Mouse (Mus musculus) activated CD4-positive, CD25-positive, alpha-beta regulatory T cell, adult 4 months (primary cell): ENCODE measurements around the gene Fam222b. TPM values are rescaled to one million over a fixed set of nuclear protein-coding genes. Genes with fewer than 3 reads are reported as not detected.

Experiments
- ATAC-seq: one replicate; pipeline ENCODE4 v1.8.0; 2017
- polyA plus RNA-seq, 2 experiments: library from polyadenylated mRNA; unstranded; fragments of 100-300 nt; shearing (Covaris generic); gene quantifications; one replicate each; pipeline ENCODE4 v1.2.1; 2017

Fam222b gene
- polyA plus RNA-seq, 2 experiments from 2014 or later = 12.0 to 15.8 TPM

- no peak for ATAC-seq
Observed at GRCm38 (mm10) chr11:78136132-78136531, 41.7 kb downstream of the Fam222b start.

GRCm38 (mm10) chr11:78137584-78137983 lies 43.1 kb downstream of the Fam222b start:
- ATAC-seq = no peak

GRCm38 (mm10) chr11:78138023-78138422 lies 43.6 kb downstream of the Fam222b start:
- ATAC-seq = no peak

GRCm38 (mm10) chr11:78140665-78141064 lies 46.2 kb downstream of the Fam222b start:
- no peak for ATAC-seq

- ATAC-seq = no peak
Observed at GRCm38 (mm10) chr11:78143520-78143919, 49.1 kb downstream of the Fam222b start.

GRCm38 (mm10) chr11:78146168-78146567 lies 51.7 kb downstream of the Fam222b start:
- ATAC-seq = no peak

GRCm38 (mm10) chr11:78146707-78147543 lies 52.5 kb downstream of the Fam222b start:
- no peak for ATAC-seq

GRCm38 (mm10) chr11:78151161-78151560 lies 56.7 kb downstream of the Fam222b start:
- ATAC-seq = no peak

GRCm38 (mm10) chr11:78152299-78153231 lies 58.1 kb downstream of the Fam222b start:
- no peak for ATAC-seq

- no peak for ATAC-seq
Observed at GRCm38 (mm10) chr11:78153778-78154177, 59.3 kb downstream of the Fam222b start.

GRCm38 (mm10) chr11:78155674-78156073 lies 61.2 kb downstream of the Fam222b start:
- ATAC-seq = no peak

GRCm38 (mm10) chr11:78156156-78156699 lies 61.8 kb downstream of the Fam222b start:
- ATAC-seq = no peak

GRCm38 (mm10) chr11:78159096-78159495 lies 64.6 kb downstream of the Fam222b start:
- peak; percentile 92 for ATAC-seq

- no peak for ATAC-seq
Observed at GRCm38 (mm10) chr11:78159557-78159956, 65.1 kb downstream of the Fam222b start.

- ATAC-seq = no peak
Observed at GRCm38 (mm10) chr11:78160171-78160570, 65.7 kb downstream of the Fam222b start.

GRCm38 (mm10) chr11:78160675-78161074 lies 66.2 kb downstream of the Fam222b start:
- ATAC-seq = no peak

- no peak for ATAC-seq
Observed at GRCm38 (mm10) chr11:78161169-78161568, 66.7 kb downstream of the Fam222b start.

- ATAC-seq = no peak
Observed at GRCm38 (mm10) chr11:78161968-78162367, 67.5 kb downstream of the Fam222b start.

GRCm38 (mm10) chr11:78162504-78162903 lies 68.0 kb downstream of the Fam222b start:
- no peak for ATAC-seq

- no peak for ATAC-seq
Observed at GRCm38 (mm10) chr11:78163045-78163444, 68.6 kb downstream of the Fam222b start.

- peak; percentile 29 for ATAC-seq
Observed at GRCm38 (mm10) chr11:78163681-78164603, 69.5 kb downstream of the Fam222b start.

- no peak for ATAC-seq
Observed at GRCm38 (mm10) chr11:78164604-78164923, 70.1 kb downstream of the Fam222b start.
